Comparison of ENCODE assay signal across 33 mouse cellular contexts in the genomic region with DNA sequence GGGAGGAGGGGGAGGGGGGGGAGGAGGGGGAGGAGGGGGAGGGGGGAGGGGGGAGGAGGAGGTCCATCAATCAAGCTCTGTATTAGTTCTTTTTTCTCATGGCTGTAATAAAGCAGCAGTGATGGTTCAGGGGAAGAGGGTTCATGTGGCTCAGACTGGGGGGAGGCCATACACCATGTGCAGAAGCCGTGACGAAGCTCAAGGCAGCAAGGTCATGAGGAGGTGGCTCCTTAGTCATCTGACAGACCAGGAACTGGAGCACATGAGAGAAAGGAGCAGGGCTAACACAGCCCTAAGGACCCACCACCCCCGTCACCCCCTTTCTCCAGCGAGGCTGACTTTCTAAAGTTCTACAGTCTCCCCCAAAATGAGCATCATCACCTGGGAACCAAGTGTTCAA. TPM values are rescaled to one million over a fixed set of nuclear protein-coding genes. Genes with fewer than 3 reads are reported as not detected.
"Had no signal": no experiment of that assay in that cellular context is flagged by ENCODE, and none has a peak within 500 bp of the region (broad histone marks: within the 10 kb centered on the region; RNA-seq: fewer than 3 reads in every experiment).

No protein-coding gene starts in this region.

- ATAC-seq: forebrain, embryonic 13.5 days; forebrain, embryonic 14.5 days; forebrain, embryonic 15.5 days; forebrain, embryonic 16.5 days; forebrain, postnatal 0 days had no signal

- H3K4me1 ChIP-seq: embryonic facial prominence, embryonic 12.5 days; embryonic facial prominence, embryonic 15.5 days; forebrain, embryonic 12.5 days; forebrain, embryonic 13.5 days; forebrain, embryonic 15.5 days had no signal

- H3K9me3 ChIP-seq: embryonic facial prominence, embryonic 12.5 days; embryonic facial prominence, embryonic 15.5 days; forebrain, embryonic 10.5 days; forebrain, embryonic 15.5 days had no signal

- DNase-seq: cerebellum, adult 8-10 months; cerebellum, adult 9-10 months; cerebellum, adult 9-11 months; cerebellum, postnatal 10 days; cerebellum, postnatal 14 days; cerebellum, postnatal 25 days; cerebellum, postnatal 36 days; embryo, embryonic 11 days; forebrain, postnatal 0 days; gastrocnemius, adult 2 months; gastrocnemius, postnatal 10 days; gastrocnemius, postnatal 14 days; gastrocnemius, postnatal 25 days; gastrocnemius, postnatal 36 days; heart, adult 11 months; heart, adult 18-20 months; heart, adult 2 months had no signal

- H3K36me3 ChIP-seq: embryonic facial prominence, embryonic 10.5 days; embryonic facial prominence, embryonic 12.5 days; embryonic facial prominence, embryonic 13.5 days; embryonic facial prominence, embryonic 15.5 days; forebrain, embryonic 10.5 days; forebrain, embryonic 12.5 days; forebrain, embryonic 15.5 days had no signal

- H3K4me2 ChIP-seq: embryonic facial prominence, embryonic 12.5 days; embryonic facial prominence, embryonic 13.5 days; embryonic facial prominence, embryonic 15.5 days; forebrain, embryonic 12.5 days; forebrain, embryonic 13.5 days; forebrain, embryonic 15.5 days had no signal

- H3K4me3 ChIP-seq: embryonic facial prominence, embryonic 10.5 days; embryonic facial prominence, embryonic 12.5 days; embryonic facial prominence, embryonic 13.5 days; embryonic facial prominence, embryonic 15.5 days; erythroblast, embryonic 14.5 days; forebrain, embryonic 10.5 days; forebrain, embryonic 12.5 days; forebrain, embryonic 13.5 days; forebrain, embryonic 15.5 days; gastrocnemius, adult 2 months; heart, adult 2 months had no signal

- H3K27ac ChIP-seq: embryonic facial prominence, embryonic 10.5 days; embryonic facial prominence, embryonic 12.5 days; embryonic facial prominence, embryonic 13.5 days; embryonic facial prominence, embryonic 15.5 days; forebrain, embryonic 10.5 days; forebrain, embryonic 12.5 days; forebrain, embryonic 13.5 days; forebrain, embryonic 15.5 days; gastrocnemius, adult 2 months; heart, adult 2 months had no signal

- H3K27me3 ChIP-seq: embryonic facial prominence, embryonic 12.5 days; embryonic facial prominence, embryonic 13.5 days; embryonic facial prominence, embryonic 15.5 days; forebrain, embryonic 12.5 days; forebrain, embryonic 13.5 days; forebrain, embryonic 15.5 days had no signal

- H3K9ac ChIP-seq: embryonic facial prominence, embryonic 12.5 days; embryonic facial prominence, embryonic 13.5 days; embryonic facial prominence, embryonic 15.5 days; forebrain, embryonic 12.5 days; forebrain, embryonic 13.5 days; forebrain, embryonic 15.5 days; forebrain, postnatal 0 days had no signal

RNA-seq across cellular contexts. Expression of a gene that starts 22.2 kb away (rescaled TPM):
- total RNA-seq: gastrocnemius, adult 18-20 months; gastrocnemius, adult 2 months; gastrocnemius, postnatal 14 days; gastrocnemius, postnatal 25 days; gastrocnemius, postnatal 36 days; granulocyte monocyte progenitor cell, adult 5-6 weeks; heart, adult 2 months had no signal
- polyA plus RNA-seq: embryonic facial prominence, embryonic 10.5 days; embryonic facial prominence, embryonic 11.5 days; embryonic facial prominence, embryonic 12.5 days; embryonic facial prominence, embryonic 13.5 days; embryonic facial prominence, embryonic 14.5 days; embryonic facial prominence, embryonic 15.5 days; erythroblast, embryonic 14.5 days; forebrain, embryonic 10.5 days; forebrain, embryonic 11.5 days; forebrain, embryonic 12.5 days; forebrain, embryonic 13.5 days; forebrain, embryonic 14.5 days had no signal
